Mouse (Mus musculus) CH12.LX (cell line): ENCODE data around the gene Map2k6. TPM values are rescaled to one million over a fixed set of nuclear protein-coding genes. Genes with fewer than 3 reads are reported as not detected.

ENCODE experiments used
- DNase-seq: peaks from one replicate; pipeline ENCODE4 v3.0.0-alpha.2; 2013; ENCODE audit errors: extremely low read depth
- H3K27ac ChIP-seq: 2 replicates; pipeline ENCODE4 v1.5.1; 2012; ENCODE audit warnings: low read depth, mild to moderate bottlenecking, control low read depth, moderate library complexity; ENCODE audit not compliant: insufficient read depth
- H3K27me3 ChIP-seq: replicated peaks from 2 replicates; pipeline ENCODE3; 2012; ENCODE audit warnings: inconsistent platforms
- H3K36me3 ChIP-seq, 2 experiments: replicated peaks in 1 of 2; 2 replicates each; pipeline versions ENCODE3 to v1.6.1; 2012; ENCODE audit warnings: inconsistent platforms in 1 of 2, low read length in 1 of 2, mild to moderate bottlenecking in 1 of 2, mixed read lengths in 1 of 2, moderate library complexity in 1 of 2; ENCODE audit not compliant: control insufficient read depth in 1 of 2, insufficient read depth in 1 of 2
- H3K4me1 ChIP-seq, 2 experiments: 2 replicates each; pipeline ENCODE4 v1.6.1; 2012; ENCODE audit warnings: inconsistent platforms in 1 of 2, moderate library complexity in 1 of 2; ENCODE audit not compliant: insufficient read depth in 2 of 2, control insufficient read depth in 1 of 2
- H3K4me2 ChIP-seq: 2 replicates; pipeline ENCODE4 v1.6.1; 2012; ENCODE audit warnings: low read depth, mild to moderate bottlenecking, control low read depth; ENCODE audit not compliant: poor library complexity, insufficient read depth, severe bottlenecking
- H3K4me3 ChIP-seq, 3 experiments: fragments of 150-350 bp in 1 of 3; sonication (generic) in 1 of 3; replicated peaks in 1 of 3; 2 replicates each; pipeline versions ENCODE3 to v1.5.1; 2011 to 2012; ENCODE audit warnings: low read depth in 2 of 3, low read length in 2 of 3, mild to moderate bottlenecking in 2 of 3, moderate library complexity in 2 of 3, control low read depth in 1 of 3, improper control_type of control experiment in 1 of 3, inconsistent platforms in 1 of 3, mixed read lengths in 1 of 3; ENCODE audit not compliant: poor library complexity in 1 of 3
- H3K79me2 ChIP-seq: replicated peaks from 2 replicates; pipeline ENCODE4 v1.6.1; 2012; ENCODE audit warnings: mild to moderate bottlenecking, moderate library complexity; ENCODE audit not compliant: control insufficient read depth, poor library complexity, insufficient read depth, severe bottlenecking; ENCODE audit errors: extremely low read depth
- H3K9ac ChIP-seq: 2 replicates; pipeline ENCODE4 v1.6.1; 2012; ENCODE audit warnings: low read depth, mild to moderate bottlenecking, control low read depth, moderate library complexity; ENCODE audit not compliant: insufficient read depth
- H3K9me3 ChIP-seq: replicated peaks from 2 replicates; pipeline ENCODE3; 2012; ENCODE audit warnings: low read length, inconsistent platforms, mixed read lengths
- BHLHE40 ChIP-seq: IDR thresholded peaks from 2 replicates; pipeline ENCODE4 v1.6.1; 2011; ENCODE audit warnings: mild to moderate bottlenecking, low read depth, low read length, improper control_type of control experiment
- CHD2 ChIP-seq: IDR thresholded peaks from 2 replicates; pipeline ENCODE4 v1.6.1; 2011; ENCODE audit warnings: low read length, improper control_type of control experiment
- CTCF ChIP-seq, 2 experiments: IDR thresholded peaks in 1 of 2; conservative IDR thresholded peaks in 1 of 2; 2 replicates each; pipeline ENCODE4 v1.5.1; 2011 to 2012; ENCODE audit warnings: low read depth in 2 of 2, low read length in 2 of 2, improper control_type of control experiment in 1 of 2, inconsistent platforms in 1 of 2, mild to moderate bottlenecking in 1 of 2, moderate library complexity in 1 of 2
- ELF1 ChIP-seq: IDR thresholded peaks from 2 replicates; pipeline ENCODE4 v1.6.1; 2014; ENCODE audit warnings: low read depth, mild to moderate bottlenecking, inconsistent platforms, low read length, improper control_type of control experiment
- ETS1 ChIP-seq: conservative IDR thresholded peaks from 2 replicates; pipeline ENCODE4 v1.6.1; 2012; ENCODE audit warnings: low read depth, mild to moderate bottlenecking, inconsistent platforms, low read length, improper control_type of control experiment, moderate library complexity
- HCFC1 ChIP-seq: IDR thresholded peaks from 2 replicates; pipeline ENCODE4 v1.6.1; 2012; ENCODE audit warnings: low read depth, mild to moderate bottlenecking, inconsistent platforms, low read length, improper control_type of control experiment
- JUN ChIP-seq: IDR thresholded peaks from 2 replicates; pipeline ENCODE4 v1.6.1; 2011; ENCODE audit warnings: low read depth, mild to moderate bottlenecking, low read length, improper control_type of control experiment, moderate library complexity; ENCODE audit not compliant: insufficient read depth
- KAT2A ChIP-seq: IDR thresholded peaks from 2 replicates; pipeline ENCODE4 v1.6.1; 2012; ENCODE audit warnings: low read length, improper control_type of control experiment, inconsistent platforms; ENCODE audit not compliant: insufficient replicate concordance
- MAFK ChIP-seq: IDR thresholded peaks from 2 replicates; pipeline ENCODE4 v1.6.1; 2011; ENCODE audit warnings: low read length, improper control_type of control experiment; ENCODE audit not compliant: insufficient replicate concordance
- MAX ChIP-seq: IDR thresholded peaks from 2 replicates; pipeline ENCODE4 v1.6.1; 2011; ENCODE audit warnings: low read length, improper control_type of control experiment
- MAZ ChIP-seq: IDR thresholded peaks from 2 replicates; pipeline ENCODE4 v1.6.1; 2012; ENCODE audit warnings: low read depth, mild to moderate bottlenecking, inconsistent platforms, low read length, improper control_type of control experiment, moderate library complexity
- MEF2A ChIP-seq: IDR thresholded peaks from 2 replicates; pipeline ENCODE4 v1.6.1; 2014; ENCODE audit warnings: low read depth, mild to moderate bottlenecking, inconsistent platforms, low read length, improper control_type of control experiment, borderline replicate concordance
- NELFE ChIP-seq: IDR thresholded peaks from 2 replicates; pipeline ENCODE4 v1.6.1; 2011; ENCODE audit warnings: low read depth, low read length, improper control_type of control experiment
- RAD21 ChIP-seq: IDR thresholded peaks from 2 replicates; pipeline ENCODE4 v1.6.1; 2011; ENCODE audit warnings: low read depth, mild to moderate bottlenecking, low read length, improper control_type of control experiment, moderate library complexity
- SMC3 ChIP-seq: IDR thresholded peaks from 2 replicates; pipeline ENCODE4 v1.6.1; 2011; ENCODE audit warnings: low read depth, low read length, improper control_type of control experiment
- TCF12 ChIP-seq: IDR thresholded peaks from 2 replicates; pipeline ENCODE4 v1.6.1; 2014; ENCODE audit warnings: low read depth, mild to moderate bottlenecking, inconsistent platforms, low read length, improper control_type of control experiment
- USF1 ChIP-seq: IDR thresholded peaks from 2 replicates; pipeline ENCODE4 v1.6.1; 2014; ENCODE audit warnings: low read depth, mild to moderate bottlenecking, inconsistent platforms, low read length, improper control_type of control experiment
- ZKSCAN1 ChIP-seq: IDR thresholded peaks from 2 replicates; pipeline ENCODE4 v1.6.1; 2012; ENCODE audit warnings: low read depth, inconsistent platforms, low read length, improper control_type of control experiment, borderline replicate concordance
- ZMIZ1 ChIP-seq: IDR thresholded peaks from 2 replicates; pipeline ENCODE4 v1.6.1; 2012; ENCODE audit warnings: low read depth, mild to moderate bottlenecking, inconsistent platforms, low read length, improper control_type of control experiment
- ZNF384 ChIP-seq: IDR thresholded peaks from 2 replicates; pipeline ENCODE4 v1.6.1; 2012; ENCODE audit warnings: low read depth, low read length, improper control_type of control experiment, inconsistent platforms
- dilution Hi-C: fragments of 300-500 bp; cut with MboI; formaldehyde crosslinking; loops from 2 replicates; pipeline ENCODE4 v1.14.3; 2020; ENCODE audit warnings: low sequenced_read_pairs; ENCODE audit not compliant: extremely low pct_unique_long_range_greater_than_20kb, extremely low pct_ligation_motif_present
- in situ Hi-C: fragments of 300-500 bp; cut with MboI; formaldehyde crosslinking; loops from 3 replicates; pipeline ENCODE4 v1.14.3; 2019; ENCODE audit warnings: low sequenced_read_pairs, low pct_ligation_motif_present, low pct_unique_long_range_greater_than_20kb, mixed read lengths
- polyA plus RNA-seq: library from polyadenylated mRNA; unstranded; fragments of >175 nt; gene quantifications from 2 replicates; pipeline ENCODE4 v1.2.1, GENCODE M21; 2012; ENCODE audit warnings: low read depth; ENCODE audit not compliant: insufficient read length
- total RNA-seq, 2 experiments: library from RNA; depleted of rRNA; stranded (reverse); fragments of 300-350 nt in 1 of 2; fragments of >200 nt in 1 of 2; gene quantifications; 2 replicates each; pipeline ENCODE4 v1.2.3; 2012 to 2014

Gene Map2k6
- total and polyA plus RNA-seq, 3 experiments: 16.8 to 21.9 (median 18.0) TPM

- in situ Hi-C loops: no loop called here
- no peaks in the 10 kb centered on the region for H3K79me2 ChIP-seq
- no peak for DNase-seq
- dilution Hi-C loops: no loop called here
- no peak overlapping the region for H3K4me2 ChIP-seq
- no peaks in the 10 kb centered on the region for H3K36me3 ChIP-seq
- peaks cover 12 to 30% of the 10 kb centered on the region in 2 experiments for H3K4me1 ChIP-seq
- no peak overlapping the region for H3K27ac ChIP-seq
- no peaks in the 10 kb centered on the region for H3K9me3 ChIP-seq
- H3K4me3 ChIP-seq: no peak overlapping the region
- H3K9ac ChIP-seq: no peak overlapping the region
- TF ChIP-seq RAD21: no peak
- peak; percentile 72 for TF ChIP-seq ZNF384
- 0 out of 2 replicates have a peak, but pooled peaks have one; percentile 28 for TF ChIP-seq MAZ
- TF ChIP-seq ETS1: no peak
- no peak for TF ChIP-seq ZKSCAN1
- no peaks in the 10 kb centered on the region for H3K27me3 ChIP-seq
These were observed 15.3 kb downstream of the Map2k6 start for GRCm38 (mm10) chr11:110414263-110414662.

GRCm38 (mm10) chr11:110416691-110417090, 17.8 kb downstream of the Map2k6 start:
- Histone ChIP-seq H3K9ac (no peak overlapping the region), H3K9me3 (no peaks in the 10 kb centered on the region)
- dilution Hi-C loops: no loop called here
- DNase-seq: no peak
- TF ChIP-seq SMC3 (no peak), USF1 (no peak), ZMIZ1 (no peak), HCFC1 (no peak), RAD21 (no peak), MAFK (no peak), BHLHE40 (no peak), CHD2 (no peak), CTCF (conservative IDR thresholded peaks at IDR 0.05 in 1 of 2, IDR thresholded peaks at IDR 0.05 in 1 of 2; ENCODE audit: low read depth in 2 of 2, low read length in 2 of 2) (no peak), MAZ (no peak)
- TF ChIP-seq, all 38 proteins: peak for 0
- Histone ChIP-seq H3K27me3 (no peaks in the 10 kb centered on the region), H3K79me2 (no peaks in the 10 kb centered on the region), H3K27ac (no peak overlapping the region), H3K4me3 (no peak overlapping the region), H3K4me1 (peaks cover 11 to 27% of the 10 kb centered on the region in 2 experiments), H3K36me3 (no peaks in the 10 kb centered on the region), H3K4me2 (no peak overlapping the region)
- in situ Hi-C loops: no loop called here

GRCm38 (mm10) chr11:110420463-110420862, 21.5 kb downstream of the Map2k6 start:
- no peaks in the 10 kb centered on the region for H3K79me2 ChIP-seq
- no peak overlapping the region for H3K4me3 ChIP-seq
- no peaks in the 10 kb centered on the region for H3K36me3 ChIP-seq
- H3K27me3 ChIP-seq: no peaks in the 10 kb centered on the region
- TF ChIP-seq MEF2A: no peak
- no peak for TF ChIP-seq NELFE
- TF ChIP-seq ELF1: no peak
- no peak for TF ChIP-seq MAX
- no peak for TF ChIP-seq CHD2
- TF ChIP-seq MAFK: no peak
- TF ChIP-seq KAT2A: no peak
- no peak for TF ChIP-seq ZNF384
- no peak for TF ChIP-seq JUN
- no peak for TF ChIP-seq RAD21
- no peak for TF ChIP-seq TCF12
- H3K4me1 ChIP-seq: peaks cover 7 to 16% of the 10 kb centered on the region in 2 experiments; a peak in 3 of 4 replicates
- H3K27ac ChIP-seq: no peak overlapping the region
- dilution Hi-C loops: no loop called here
- H3K9me3 ChIP-seq: no peaks in the 10 kb centered on the region
- DNase-seq: no peak
- no peak overlapping the region for H3K9ac ChIP-seq
- in situ Hi-C loops: no loop called here
- no peak overlapping the region for H3K4me2 ChIP-seq
